19 mouse cellular contexts compared by ENCODE assay signal in the genomic region with DNA sequence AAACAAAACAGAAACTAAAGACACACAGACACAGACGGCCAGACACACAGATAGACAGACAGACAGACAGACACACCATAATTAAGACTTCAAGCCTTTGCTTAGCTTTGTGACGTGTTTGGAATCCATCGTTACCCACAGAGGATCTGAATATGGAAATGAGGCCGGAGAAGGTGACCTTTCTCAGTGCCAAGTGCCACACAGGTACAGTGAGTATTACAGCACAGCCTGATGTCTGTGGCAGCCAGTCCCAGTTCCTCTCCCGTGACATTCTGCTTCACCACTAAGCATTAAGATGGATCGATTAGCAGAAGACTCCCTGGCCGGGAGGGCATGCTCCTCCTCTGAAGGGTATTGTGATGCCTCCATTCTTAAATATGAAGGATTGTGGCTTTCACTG.
DNase-seq lines count a peak whose midpoint lies in the region; TF ChIP-seq lines count a peak whose summit lies in the region.
"Had no signal": no experiment of that assay in that cellular context is flagged by ENCODE, and none has a peak within 500 bp of the region (broad histone marks: within the 10 kb centered on the region; RNA-seq: fewer than 3 reads in every experiment).

No protein-coding gene starts in this region.

- TF ChIP-seq POLR2A in heart, adult 2 months (IDR thresholded peaks at IDR 0.05; ENCODE audit: insufficient read depth, low read depth, low read length), result no peak
- no peak for TF ChIP-seq POLR2A in CH12.LX (IDR thresholded peaks at IDR 0.05; ENCODE audit: low read depth, low read length)

- TF ChIP-seq RAD21 in CH12.LX (IDR thresholded peaks at IDR 0.05; ENCODE audit: low read depth, low read length), result no peak

- in situ Hi-C loops in CH12.LX (cut with MboI; ENCODE audit: low pct_ligation_motif_present, low pct_unique_long_range_greater_than_20kb, low sequenced_read_pairs), result no loop called here

- TF ChIP-seq CTCF in heart, adult 2 months (IDR thresholded peaks at IDR 0.05), result no peak
- no peak for TF ChIP-seq CTCF in CH12.LX (conservative IDR thresholded peaks at IDR 0.05 in 1 of 2, IDR thresholded peaks at IDR 0.05 in 1 of 2; ENCODE audit: low read depth in 2 of 2, low read length in 2 of 2)

- no peaks in the 10 kb centered on the region for H3K27me3 ChIP-seq in heart, adult 2 months (ENCODE audit: control insufficient read depth, insufficient read depth, low read length)
- no peaks in the 10 kb centered on the region for H3K27me3 ChIP-seq in heart, embryonic 10.5 days (ENCODE audit: insufficient read depth, poor library complexity, severe bottlenecking)
- no peaks in the 10 kb centered on the region for H3K27me3 ChIP-seq in CH12.LX (replicated peaks)
- H3K27me3 ChIP-seq: Patski had no signal

- H3K9me3 ChIP-seq in heart, embryonic 10.5 days, result no peaks in the 10 kb centered on the region
- no peaks in the 10 kb centered on the region for H3K9me3 ChIP-seq in CH12.LX (replicated peaks; ENCODE audit: low read length)
- H3K9me3 ChIP-seq: G1E had no signal

- intact Hi-C loops in heart, adult 2 months (cut with DNase I), result no loop called here
- intact Hi-C loops in heart, postnatal 36 days (cut with DNase I), result no loop called here

- H3K27ac ChIP-seq in heart, adult 2 months, result no peak overlapping the region
- no peak overlapping the region for H3K27ac ChIP-seq in heart, embryonic 10.5 days
- H3K27ac ChIP-seq in CH12.LX (ENCODE audit: insufficient read depth, low read depth), result no peak overlapping the region

- no peaks in the 10 kb centered on the region for H3K36me3 ChIP-seq in heart, adult 2 months (ENCODE audit: control insufficient read depth, insufficient read depth, low read length)
- no peaks in the 10 kb centered on the region for H3K36me3 ChIP-seq in heart, embryonic 10.5 days
- no peaks in the 10 kb centered on the region for H3K36me3 ChIP-seq in CH12.LX (replicated peaks in 1 of 2; ENCODE audit: control insufficient read depth in 1 of 2, insufficient read depth in 1 of 2, low read length in 1 of 2)
- H3K36me3 ChIP-seq: G1E had no signal

- H3K79me2 ChIP-seq in heart, adult 2 months (replicated peaks; ENCODE audit: control insufficient read depth, insufficient read depth, low read length), result no peaks in the 10 kb centered on the region
- H3K79me2 ChIP-seq in CH12.LX (replicated peaks; ENCODE audit: control insufficient read depth, extremely low read depth, insufficient read depth, poor library complexity, severe bottlenecking), result no peaks in the 10 kb centered on the region

- dilution Hi-C loops in CH12.LX (cut with MboI; ENCODE audit: extremely low pct_ligation_motif_present, extremely low pct_unique_long_range_greater_than_20kb, low sequenced_read_pairs), result no loop called here

- 0 out of 2 replicates have a peak overlapping the region, but pooled peaks have one; percentile 11 for H3K4me2 ChIP-seq in CH12.LX (ENCODE audit: insufficient read depth, low read depth, poor library complexity, severe bottlenecking)

- WGBS in heart, adult 2 months, result 81% methylated on average over 7 of the region's 7 CpGs
- WGBS in heart, embryonic 10.5 days, result 82% methylated on average over 7 of the region's 7 CpGs

- no peak overlapping the region for H3K4me3 ChIP-seq in heart, adult 2 months
- no peak overlapping the region for H3K4me3 ChIP-seq in heart, embryonic 10.5 days
- no peak overlapping the region for H3K4me3 ChIP-seq in CH12.LX (replicated peaks in 1 of 3; ENCODE audit: low read depth in 2 of 3, low read length in 2 of 3, poor library complexity in 1 of 3)

- no peaks in the 10 kb centered on the region for H3K4me1 ChIP-seq in heart, adult 2 months (ENCODE audit: control insufficient read depth, insufficient read depth, low read length)
- no peaks in the 10 kb centered on the region for H3K4me1 ChIP-seq in heart, embryonic 10.5 days
- no peaks in the 10 kb centered on the region for H3K4me1 ChIP-seq in CH12.LX (ENCODE audit: control insufficient read depth in 1 of 2, insufficient read depth in 2 of 2)

- no peak overlapping the region for H3K9ac ChIP-seq in heart, adult 2 months (ENCODE audit: low read depth, low read length)
- H3K9ac ChIP-seq in CH12.LX (ENCODE audit: insufficient read depth, low read depth), result no peak overlapping the region

- no peak for TF ChIP-seq EP300 in heart, adult 2 months (IDR thresholded peaks at IDR 0.05; ENCODE audit: insufficient read depth, low read depth, low read length)
- no peak for TF ChIP-seq EP300 in CH12.LX (IDR thresholded peaks at IDR 0.05; ENCODE audit: low read length)

- peak; percentile 66 for DNase-seq in heart, adult 11 months
- DNase-seq in heart, adult 2 months, result no peak
- peak; percentile 62 for DNase-seq in heart, embryonic 10.5 days (ENCODE audit: low spot score)
- no peak for DNase-seq in heart, postnatal 36 days
- no peak for DNase-seq in CH12.LX (ENCODE audit: extremely low read depth)
- DNase-seq in frontal cortex, postnatal 14 days (ENCODE audit: low spot score in 2 of 2), result no peak
- DNase-seq: adrenal gland, adult 2 months; adrenal gland, adult 8-10 months; adrenal gland, postnatal 10 days; adrenal gland, postnatal 14 days; adrenal gland, postnatal 25 days; adrenal gland, postnatal 36 days; B cell, adult 2 months; cerebellum, adult 11 months; cerebellum, adult 11-12 months; cerebellum, adult 18-20 months; cerebellum, adult 2 months had no signal

TF ChIP-seq in CH12.LX, 34 proteins besides CTCF, POLR2A, EP300 and RAD21:
- TF ChIP-seq TBP (conservative IDR thresholded peaks at IDR 0.05; ENCODE audit: low read depth, low read length), result no peak
- TF ChIP-seq JUND (conservative IDR thresholded peaks at IDR 0.05; ENCODE audit: low read depth, low read length), result no peak
- no peak for TF ChIP-seq RCOR1 (conservative IDR thresholded peaks at IDR 0.05; ENCODE audit: low read depth, low read length)
- TF ChIP-seq ZKSCAN1 (IDR thresholded peaks at IDR 0.05; ENCODE audit: borderline replicate concordance, low read depth, low read length), result no peak
- no peak for TF ChIP-seq MAFK (IDR thresholded peaks at IDR 0.05; ENCODE audit: insufficient replicate concordance, low read length)
- TF ChIP-seq ETS1 (conservative IDR thresholded peaks at IDR 0.05; ENCODE audit: low read depth, low read length), result no peak
- TF ChIP-seq NRF1 (IDR thresholded peaks at IDR 0.05; ENCODE audit: low read depth, low read length), result no peak
- TF ChIP-seq MAX (IDR thresholded peaks at IDR 0.05; ENCODE audit: low read length), result no peak
- no peak for TF ChIP-seq TCF12 (IDR thresholded peaks at IDR 0.05; ENCODE audit: low read depth, low read length)
- no peak for TF ChIP-seq MAZ (IDR thresholded peaks at IDR 0.05; ENCODE audit: low read depth, low read length)
- TF ChIP-seq SMC3 (IDR thresholded peaks at IDR 0.05; ENCODE audit: low read depth, low read length), result no peak
- no peak for TF ChIP-seq ZNF384 (IDR thresholded peaks at IDR 0.05; ENCODE audit: low read depth, low read length)
- no peak for TF ChIP-seq IRF4 (IDR thresholded peaks at IDR 0.05; ENCODE audit: low read depth, low read length)
- no peak for TF ChIP-seq HCFC1 (IDR thresholded peaks at IDR 0.05; ENCODE audit: low read depth, low read length)
- TF ChIP-seq ELF1 (IDR thresholded peaks at IDR 0.05; ENCODE audit: low read depth, low read length), result no peak
- no peak for TF ChIP-seq GABPA (IDR thresholded peaks at IDR 0.05; ENCODE audit: insufficient replicate concordance, low read depth, low read length)
- TF ChIP-seq JUN (IDR thresholded peaks at IDR 0.05; ENCODE audit: insufficient read depth, low read depth, low read length), result no peak
- no peak for TF ChIP-seq KAT2A (IDR thresholded peaks at IDR 0.05; ENCODE audit: insufficient replicate concordance, low read length)
- TF ChIP-seq E2F4 (IDR thresholded peaks at IDR 0.05; ENCODE audit: insufficient replicate concordance, low read depth, low read length), result no peak
- TF ChIP-seq SIN3A (IDR thresholded peaks at IDR 0.05; ENCODE audit: low read length), result no peak

Comparison
In these comparisons a context has a peak if more than half of its experiments do, and no peak if none do; other contexts are left out.
1. DNase-seq: peak in heart, adult 11 months (single experiment) and heart, embryonic 10.5 days (single experiment); none in heart, adult 2 months (0 of 2), heart, postnatal 36 days (0 of 2), CH12.LX (single experiment) and frontal cortex, postnatal 14 days (0 of 2).